Mouse (Mus musculus) liver, embryonic 11.5 days (tissue): Measurements from ENCODE around the gene Wdr4. TPM values are rescaled to one million over a fixed set of nuclear protein-coding genes. Genes with fewer than 3 reads are reported as not detected.

Experiments
- ATAC-seq: fragments of 200-750 bp; cut with Nextera tagmentation; replicated peaks from 2 replicates; pipeline ENCODE4 v1.8.0; 2017; ENCODE audit warnings: moderate number of reproducible peaks, mild to moderate bottlenecking, moderate TSS enrichment, moderate library complexity; ENCODE audit not compliant: low FRiP score
- DNase-seq: peaks from one replicate; pipeline ENCODE4 v3.0.0-alpha.2; 2017; ENCODE audit warnings: low spot score
- H3K27ac ChIP-seq: fragments of 300-500 bp; sonication (generic); 2 replicates; pipeline ENCODE4 v1.5.1; 2014; ENCODE audit warnings: mild to moderate bottlenecking, low read depth, low read length, control low read depth
- H3K27me3 ChIP-seq: fragments of 300-500 bp; sonication (generic); replicated peaks from 2 replicates; pipeline ENCODE4 v1.6.1; 2014; ENCODE audit warnings: low read length, mixed read lengths; ENCODE audit not compliant: control insufficient read depth, insufficient read depth
- H3K36me3 ChIP-seq: fragments of 300-500 bp; sonication (generic); 2 replicates; pipeline ENCODE4 v1.6.1; 2014; ENCODE audit warnings: mild to moderate bottlenecking, low read length, moderate library complexity, mixed read lengths; ENCODE audit not compliant: control insufficient read depth, insufficient read depth
- H3K4me1 ChIP-seq: fragments of 300-500 bp; sonication (generic); replicated peaks from 2 replicates; pipeline ENCODE4 v1.6.1; 2014; ENCODE audit warnings: low read length, mixed read lengths; ENCODE audit not compliant: control insufficient read depth, insufficient read depth
- H3K4me2 ChIP-seq: fragments of 300-500 bp; sonication (generic); 2 replicates; pipeline ENCODE4 v1.6.1; 2014; ENCODE audit warnings: mild to moderate bottlenecking, control low read depth, moderate library complexity
- H3K4me3 ChIP-seq: fragments of 300-500 bp; sonication (generic); 2 replicates; pipeline ENCODE4 v1.5.1; 2014; ENCODE audit warnings: low read depth, low read length, control low read depth
- H3K9ac ChIP-seq: fragments of 300-500 bp; sonication (generic); 2 replicates; pipeline ENCODE4 v1.6.1; 2014; ENCODE audit warnings: low read depth, low read length, control low read depth
- H3K9me3 ChIP-seq: fragments of 300-500 bp; sonication (generic); 2 replicates; pipeline ENCODE4 v1.6.1; 2016; ENCODE audit warnings: low read length, inconsistent platforms, mixed read lengths; ENCODE audit not compliant: control insufficient read depth
- WGBS: fragments of 180-500 bp; shearing (Covaris S2); extraction: QIAGEN DNeasy Blood & Tissue Kit; methylation state at CpG from one replicate; pipeline ENCODE4 v1.1.7; 2014; 5-methylcytosine and 5-hydroxymethylcytosine counted together
- polyA plus RNA-seq: library from polyadenylated mRNA; unstranded; fragments of >200 nt; fragmentation: Nextera tagmentation; extraction: Ambion mirVana; gene quantifications from 2 replicates; pipeline ENCODE4 v1.2.1, GENCODE M21; 2014

Gene Wdr4
- polyA plus RNA-seq, 1 experiment from 2014 or later, result 65.1 TPM

DNA sequence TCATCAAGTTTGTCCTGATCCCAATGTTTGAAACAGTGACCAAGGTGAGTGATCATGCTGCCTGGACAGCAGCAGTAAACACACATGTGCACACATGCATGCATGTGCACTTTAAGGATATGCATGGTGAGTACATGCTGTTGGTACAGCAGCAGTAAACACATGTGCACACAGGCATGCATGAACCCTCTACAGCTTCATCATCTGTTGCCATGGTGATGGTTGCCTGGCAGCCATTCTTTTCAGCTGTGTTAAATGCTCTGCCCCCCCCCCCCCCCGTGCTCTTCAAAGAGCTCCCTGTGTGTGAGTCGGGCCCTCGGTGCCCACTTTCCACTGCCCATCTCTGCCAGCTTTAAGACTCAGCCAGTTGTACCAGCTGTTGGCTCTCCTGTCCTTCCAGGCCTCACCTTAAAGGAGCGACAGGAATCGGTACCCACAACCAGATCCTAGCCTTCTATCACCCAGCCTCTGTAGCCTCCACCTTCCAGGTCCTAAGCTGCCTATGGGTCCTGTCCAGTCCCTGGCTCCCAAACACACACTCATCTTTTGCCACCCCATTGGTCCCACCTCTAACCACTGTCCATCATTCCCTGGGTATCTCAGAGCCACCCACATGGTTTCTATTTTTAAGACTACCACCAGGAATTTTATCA, 48.9 kb downstream of the Wdr4 start:
- H3K4me2 ChIP-seq, result no peak overlapping the region
- ATAC-seq (no peak), DNase-seq (no peak)
- 86% methylated on average over 5 of the region's 5 CpGs for WGBS
- H3K27ac ChIP-seq, result no peak overlapping the region
- H3K27me3 ChIP-seq, result no peaks in the 10 kb centered on the region
- H3K4me1 ChIP-seq, result no peaks in the 10 kb centered on the region
- no peak overlapping the region for H3K9ac ChIP-seq
- H3K9me3 ChIP-seq, result no peaks in the 10 kb centered on the region
- no peak overlapping the region for H3K4me3 ChIP-seq
- H3K36me3 ChIP-seq, result no peaks in the 10 kb centered on the region

DNA sequence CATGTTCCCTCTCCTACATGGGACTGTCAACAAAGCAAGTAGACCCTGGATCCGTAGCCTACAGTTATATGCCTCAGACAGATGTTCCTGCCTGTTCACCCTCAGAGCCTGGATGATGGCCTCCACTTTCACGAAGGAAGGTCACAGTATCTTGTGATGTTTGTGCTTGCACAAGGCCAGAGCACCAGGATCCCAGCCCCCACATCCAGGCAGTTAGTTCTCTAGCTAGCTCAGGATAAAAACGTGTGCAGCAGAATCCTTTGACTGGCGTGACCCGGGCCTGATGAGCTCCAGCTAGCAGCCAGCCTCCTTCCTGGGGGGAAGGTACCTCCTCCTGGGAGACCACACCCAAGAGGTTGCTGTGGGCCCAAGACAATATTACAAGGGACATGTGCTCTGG, 51.3 kb downstream of the Wdr4 start:
- 52% methylated on average over 5 of the region's 5 CpGs for WGBS
- ATAC-seq (no peak), DNase-seq (no peak)
- H3K4me2 ChIP-seq, result no peak overlapping the region
- no peak overlapping the region for H3K27ac ChIP-seq
- no peaks in the 10 kb centered on the region for H3K4me1 ChIP-seq
- H3K27me3 ChIP-seq, result no peaks in the 10 kb centered on the region
- no peaks in the 10 kb centered on the region for H3K9me3 ChIP-seq
- no peak overlapping the region for H3K4me3 ChIP-seq
- no peaks in the 10 kb centered on the region for H3K36me3 ChIP-seq
- no peak overlapping the region for H3K9ac ChIP-seq

DNA sequence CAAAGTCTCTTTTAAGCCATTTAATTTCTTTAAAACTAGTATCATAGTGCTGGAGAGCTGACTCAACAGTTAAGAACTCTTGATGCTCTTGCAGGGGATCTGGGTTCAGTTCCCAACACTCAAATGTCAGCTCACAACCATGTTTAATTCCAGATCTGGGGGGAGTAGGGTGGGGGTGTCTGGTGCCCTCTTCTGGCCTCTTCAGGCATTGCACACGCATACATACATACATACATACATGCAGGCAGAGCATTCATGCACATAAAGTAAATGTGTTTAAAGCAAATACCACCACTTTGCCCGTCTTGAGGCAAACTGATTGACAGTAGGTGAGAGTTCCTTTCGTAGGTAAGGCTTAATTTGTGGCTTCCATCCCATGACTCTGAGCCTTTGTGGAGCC, 52.9 kb downstream of the Wdr4 start:
- Histone ChIP-seq H3K9me3 (no peaks in the 10 kb centered on the region), H3K27ac (no peak overlapping the region), H3K36me3 (no peaks in the 10 kb centered on the region), H3K4me2 (no peak overlapping the region), H3K9ac (no peak overlapping the region), H3K27me3 (no peaks in the 10 kb centered on the region), H3K4me3 (no peak overlapping the region), H3K4me1 (no peaks in the 10 kb centered on the region)
- no peak for ATAC-seq
- no peak for DNase-seq
- WGBS, result 73% methylated on average over 3 of the region's 3 CpGs

DNA sequence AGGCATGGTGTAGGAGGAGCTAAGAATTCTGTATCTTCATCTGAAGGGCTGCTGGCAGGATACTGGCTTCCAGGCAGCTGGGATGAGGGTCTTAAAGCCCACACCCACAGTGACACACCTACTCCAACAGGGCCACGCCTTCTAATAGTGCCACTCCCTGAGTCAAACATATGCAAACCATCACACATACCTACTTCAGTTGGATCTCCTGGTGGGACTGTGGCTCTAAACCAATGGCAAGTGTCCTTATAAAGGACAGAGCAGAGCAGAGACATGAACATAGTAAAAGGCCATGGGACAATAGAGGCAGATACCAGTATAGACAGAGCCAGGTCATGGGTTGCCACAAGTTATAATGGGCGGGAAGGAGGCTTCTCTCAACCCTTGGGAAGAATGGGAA, 57.3 kb downstream of the Wdr4 start:
- Histone ChIP-seq H3K27me3 (no peaks in the 10 kb centered on the region), H3K27ac (no peak overlapping the region), H3K4me3 (no peak overlapping the region), H3K36me3 (0 out of 2 replicates have a peak, but pooled peaks cover 2% of the 10 kb centered on the region), H3K9me3 (no peaks in the 10 kb centered on the region), H3K4me2 (no peak overlapping the region), H3K4me1 (no peaks in the 10 kb centered on the region; the same call in 1 of the 2 replicates), H3K9ac (no peak overlapping the region)
- WGBS, result 79% methylated on average over 2 of the region's 2 CpGs
- DNase-seq, result no peak
- ATAC-seq, result no peak

DNA sequence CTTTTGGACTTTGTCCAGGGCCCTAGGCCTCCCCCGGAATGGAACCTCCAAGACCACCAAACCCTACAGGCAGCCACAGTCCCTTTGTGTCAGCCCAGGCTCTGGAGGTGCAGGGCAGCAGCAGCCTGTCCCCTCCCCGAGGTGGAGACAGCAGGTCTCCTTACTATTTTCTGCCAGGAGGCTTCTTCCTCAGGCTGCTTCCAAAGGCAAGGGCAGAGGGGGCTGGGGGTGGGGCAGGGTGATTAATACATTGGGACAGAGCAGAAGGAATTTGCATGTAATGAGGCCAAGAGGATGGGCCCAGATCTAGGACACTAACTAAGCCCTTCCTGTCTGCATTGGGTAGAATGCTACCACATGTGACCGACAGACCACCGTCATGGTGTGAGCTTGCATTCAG, 59.4 kb downstream of the Wdr4 start:
- ATAC-seq (no peak), DNase-seq (no peak)
- Histone ChIP-seq H3K36me3 (0 out of 2 replicates have a peak, but pooled peaks cover 2% of the 10 kb centered on the region), H3K9me3 (no peaks in the 10 kb centered on the region), H3K27ac (no peak overlapping the region), H3K4me3 (no peak overlapping the region), H3K27me3 (no peaks in the 10 kb centered on the region), H3K9ac (no peak overlapping the region), H3K4me2 (no peak overlapping the region), H3K4me1 (no peaks in the 10 kb centered on the region; the same call in 1 of the 2 replicates)
- WGBS, result 64% methylated on average over 4 of the region's 4 CpGs

DNA sequence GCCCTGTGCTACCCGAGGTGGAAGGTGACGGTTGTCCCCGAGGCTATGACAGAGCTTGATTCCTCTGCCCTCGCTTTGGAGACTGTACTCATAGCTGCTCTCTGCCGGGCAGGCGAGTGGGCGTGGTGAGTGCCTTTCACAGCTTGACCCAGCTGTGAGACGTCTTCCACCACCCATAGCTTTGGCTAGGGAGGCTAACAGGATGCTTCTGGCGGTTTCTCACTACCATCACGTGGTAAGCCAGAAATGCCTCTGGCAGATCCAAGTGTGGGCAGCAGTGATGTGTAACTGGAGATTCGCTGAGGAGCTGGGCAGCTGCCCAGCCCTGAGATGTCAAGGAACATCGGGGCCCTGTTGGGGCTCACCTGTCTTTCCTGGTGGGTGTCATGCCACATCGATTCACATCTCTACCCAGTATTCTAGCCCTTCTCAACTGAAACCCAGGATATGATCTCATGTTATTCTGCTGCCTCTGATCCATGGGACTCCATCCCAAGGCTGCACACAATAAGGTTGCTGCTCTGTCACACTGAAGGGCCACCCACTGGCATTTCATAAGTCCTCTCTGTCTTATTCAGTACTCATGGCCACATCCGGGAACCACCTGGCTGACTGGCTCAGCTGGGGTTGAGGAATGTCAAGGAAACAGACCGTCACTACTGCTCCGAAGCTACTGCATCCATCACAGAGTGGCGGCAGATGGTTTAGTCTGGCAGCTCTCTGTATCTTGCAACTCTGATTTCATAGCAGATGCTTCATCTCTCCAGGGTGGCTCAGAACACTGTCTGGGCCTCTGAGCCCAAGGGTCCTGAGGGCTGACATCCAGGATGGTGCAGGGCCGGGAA, 62.8 kb downstream of the Wdr4 start:
- ATAC-seq (no peak), DNase-seq (no peak)
- no peak overlapping the region for H3K27ac ChIP-seq
- H3K9me3 ChIP-seq, result no peaks in the 10 kb centered on the region
- no peak overlapping the region for H3K4me3 ChIP-seq
- no peak overlapping the region for H3K4me2 ChIP-seq
- 0 out of 2 replicates have a peak, but pooled peaks cover 2% of the 10 kb centered on the region for H3K36me3 ChIP-seq
- H3K4me1 ChIP-seq, result no peaks in the 10 kb centered on the region; the same call in 1 of the 2 replicates
- H3K27me3 ChIP-seq, result no peaks in the 10 kb centered on the region
- no peak overlapping the region for H3K9ac ChIP-seq
- WGBS, result 64% methylated on average over 18 of the region's 18 CpGs

DNA sequence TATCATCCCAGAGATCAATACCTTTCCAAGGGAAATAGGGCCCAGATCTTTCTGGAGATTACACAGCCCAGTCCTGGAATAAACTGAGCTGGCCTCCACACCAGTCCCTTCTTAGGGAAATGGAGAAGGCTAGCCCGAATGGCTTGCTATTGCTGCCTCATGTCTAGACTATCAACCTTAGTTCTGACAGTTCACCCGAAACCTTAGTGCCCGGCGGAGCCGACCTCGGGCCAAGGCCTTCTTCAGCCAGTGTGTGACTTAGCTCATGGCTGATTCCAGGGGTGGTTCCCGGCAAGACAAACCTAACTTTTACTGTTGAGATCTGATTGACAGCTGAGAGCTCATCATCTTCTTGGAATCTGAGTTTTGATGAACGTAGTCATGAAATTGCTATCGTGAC, 65.7 kb downstream of the Wdr4 start:
- DNase-seq (no peak), ATAC-seq (no peak)
- Histone ChIP-seq H3K9me3 (no peaks in the 10 kb centered on the region), H3K4me1 (no peaks in the 10 kb centered on the region; the same call in 1 of the 2 replicates), H3K4me3 (no peak overlapping the region), H3K9ac (no peak overlapping the region), H3K4me2 (no peak overlapping the region), H3K27me3 (no peaks in the 10 kb centered on the region), H3K27ac (no peak overlapping the region; the same call in 1 of the 2 replicates), H3K36me3 (no peaks in the 10 kb centered on the region)
- WGBS, result 71% methylated on average over 9 of the region's 9 CpGs

DNA sequence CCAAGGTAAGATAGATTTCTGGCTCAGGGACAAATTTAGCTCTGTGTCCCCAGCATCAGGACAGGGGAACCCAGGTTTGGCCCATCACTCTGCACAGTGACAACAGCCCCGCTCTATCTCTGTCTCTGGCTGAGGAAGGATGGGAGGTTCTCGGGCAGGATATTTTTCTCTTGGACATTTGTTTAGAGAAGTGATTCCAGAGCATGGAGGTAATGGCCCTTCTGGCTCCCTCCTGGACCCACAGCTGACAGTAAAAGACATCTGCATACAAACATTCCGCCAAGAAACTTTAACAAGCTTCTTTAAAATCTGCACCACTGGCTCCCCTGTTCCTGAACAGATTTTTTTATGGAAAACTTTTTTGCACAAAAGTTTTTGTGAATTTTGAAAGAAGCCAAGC, 66.3 kb downstream of the Wdr4 start:
- no peak overlapping the region for H3K4me2 ChIP-seq
- H3K4me1 ChIP-seq, result no peaks in the 10 kb centered on the region; the same call in 1 of the 2 replicates
- H3K27me3 ChIP-seq, result no peaks in the 10 kb centered on the region
- H3K9me3 ChIP-seq, result no peaks in the 10 kb centered on the region
- H3K9ac ChIP-seq, result no peak overlapping the region
- 59% methylated on average over 3 of the region's 3 CpGs for WGBS
- H3K36me3 ChIP-seq, result no peaks in the 10 kb centered on the region
- peak overlapping the region; percentile 25; the same call in 1 of the 2 replicates for H3K27ac ChIP-seq
- ATAC-seq, result no peak
- H3K4me3 ChIP-seq, result no peak overlapping the region
- DNase-seq, result no peak
